Mouse (Mus musculus) erythroblast, embryonic 14.5 days (primary cell): Measurements from ENCODE around the gene Ftsj1. TPM values are rescaled to one million over a fixed set of nuclear protein-coding genes. Genes with fewer than 3 reads are reported as not detected.

ENCODE experiments used
- H3K27me3 ChIP-seq: 2 replicates; pipeline ENCODE4 v1.6.1; 2012; ENCODE audit warnings: inconsistent platforms; ENCODE audit not compliant: control insufficient read depth
- H3K36me3 ChIP-seq: 2 replicates; pipeline ENCODE4 v1.6.1; 2012; ENCODE audit warnings: mild to moderate bottlenecking, inconsistent platforms; ENCODE audit not compliant: control insufficient read depth
- H3K4me1 ChIP-seq: 2 replicates; pipeline ENCODE4 v1.6.1; 2012; ENCODE audit warnings: inconsistent platforms; ENCODE audit not compliant: control insufficient read depth
- H3K4me3 ChIP-seq: replicated peaks from 2 replicates; pipeline ENCODE3; 2012; ENCODE audit warnings: moderate library complexity, mild to moderate bottlenecking, inconsistent platforms
- H3K9me3 ChIP-seq: 2 replicates; pipeline ENCODE4 v1.6.1; 2012; ENCODE audit warnings: low read length, inconsistent platforms, mixed read lengths; ENCODE audit not compliant: control insufficient read depth
- GATA1 ChIP-seq: IDR thresholded peaks from 2 replicates; pipeline ENCODE4 v1.6.1; 2012; ENCODE audit warnings: low read length, inconsistent platforms, mixed read lengths
- TAL1 ChIP-seq: IDR thresholded peaks from 3 replicates; pipeline ENCODE4 v1.6.1; 2012; ENCODE audit warnings: low read length, inconsistent platforms, mixed read lengths
- polyA plus RNA-seq: library from polyadenylated mRNA; stranded (reverse); fragments of >175 nt; gene quantifications from 2 replicates; pipeline ENCODE4 v1.2.3, GENCODE M21; 2012

Ftsj1 gene
- polyA plus RNA-seq, 1 experiment, result 4.6 TPM

DNA sequence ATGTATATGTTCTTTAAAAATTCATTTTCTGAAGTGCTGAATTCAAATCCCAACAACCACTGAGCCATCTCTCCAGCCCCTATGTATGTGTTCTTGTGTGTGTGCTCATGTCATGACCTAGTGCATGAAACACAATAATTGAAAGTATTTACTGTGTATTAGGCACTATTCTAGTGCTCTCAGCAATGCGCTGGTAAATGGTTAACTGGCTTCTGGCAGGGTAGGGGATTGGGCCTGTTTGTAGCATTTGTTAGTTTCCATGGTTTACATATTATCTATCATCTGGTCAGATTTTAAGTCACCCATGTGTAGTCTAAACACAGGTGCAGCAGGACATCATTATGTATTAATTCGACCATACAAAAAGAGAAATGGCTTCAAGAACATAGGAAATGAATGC, 1.5 kb upstream of the Ftsj1 start:
- no peak for TF ChIP-seq TAL1
- TF ChIP-seq GATA1, result no peak
- no peak overlapping the region for H3K4me3 ChIP-seq
- no peaks in the 10 kb centered on the region for H3K27me3 ChIP-seq
- peaks cover 20% of the 10 kb centered on the region for H3K36me3 ChIP-seq
- peaks cover 31% of the 10 kb centered on the region for H3K4me1 ChIP-seq
- H3K9me3 ChIP-seq, result peaks cover 3% of the 10 kb centered on the region

DNA sequence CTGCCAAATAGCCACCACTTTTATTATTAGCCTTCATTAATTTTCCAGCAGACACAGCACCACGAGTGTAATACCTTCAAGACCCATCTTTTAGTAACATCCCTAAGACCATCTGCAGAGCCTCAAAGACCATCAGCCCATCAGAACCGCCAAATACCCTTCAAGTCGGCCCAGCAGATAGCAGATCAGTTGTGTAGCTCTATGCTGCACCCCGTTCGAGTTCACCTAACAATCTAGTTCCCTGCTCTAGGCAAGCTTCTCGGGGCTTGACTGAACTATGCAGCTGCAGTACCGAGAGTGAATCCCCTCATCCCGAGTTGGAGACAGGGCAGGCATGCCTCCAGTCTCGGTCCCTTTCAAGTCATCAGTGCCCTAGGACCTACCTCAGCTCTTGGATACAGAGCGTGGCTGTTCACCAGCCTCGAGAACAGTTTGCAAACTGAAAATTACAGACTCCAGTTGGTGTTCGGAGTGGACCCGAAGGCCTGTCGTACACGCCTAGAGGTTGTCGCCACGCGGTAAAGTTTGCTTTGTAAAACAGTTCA, 345 bp downstream of the Ftsj1 start:
- peak overlapping the region; percentile 92 for H3K4me3 ChIP-seq
- TF ChIP-seq GATA1, result no peak
- TF ChIP-seq TAL1, result no peak

DNA sequence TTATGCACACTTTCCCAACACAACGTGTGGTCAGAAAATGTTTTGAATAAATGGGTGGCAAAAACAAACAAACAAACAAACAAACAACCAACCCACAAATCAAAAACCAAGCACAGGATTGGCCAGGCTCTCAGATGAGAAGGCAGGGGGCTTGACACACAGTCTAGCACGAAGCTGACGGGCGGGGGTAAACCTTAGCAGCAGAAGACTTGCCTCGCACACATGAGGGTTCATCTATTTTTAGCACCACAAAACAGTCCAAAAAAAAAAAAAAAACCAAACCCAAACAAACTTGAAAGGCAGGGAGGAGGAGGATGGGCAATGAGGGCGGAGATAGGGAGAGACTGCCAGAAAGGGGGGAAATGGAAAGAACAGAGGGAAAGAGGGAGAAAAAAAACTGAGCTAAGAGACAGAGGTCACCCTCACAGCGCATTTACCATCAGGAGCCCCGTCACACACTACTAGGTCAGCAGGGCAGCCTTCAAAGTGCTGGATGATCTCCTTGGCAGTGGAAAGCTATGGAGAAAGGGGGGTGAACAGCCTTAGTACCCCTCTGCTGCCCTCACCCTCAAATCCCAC, 3.6 kb downstream of the Ftsj1 start:
- Histone ChIP-seq H3K4me3 (no peak overlapping the region), H3K36me3 (peaks cover 63% of the 10 kb centered on the region), H3K27me3 (no peaks in the 10 kb centered on the region), H3K4me1 (peaks cover 19% of the 10 kb centered on the region), H3K9me3 (peaks cover 4% of the 10 kb centered on the region)
- TF ChIP-seq TAL1 (no peak), GATA1 (no peak)

More for the DNA sequence above, 345 bp downstream of the Ftsj1 start:
- H3K27me3 ChIP-seq, result no peaks in the 10 kb centered on the region
- peaks cover 24% of the 10 kb centered on the region for H3K4me1 ChIP-seq
- peaks cover 3% of the 10 kb centered on the region for H3K9me3 ChIP-seq
- H3K36me3 ChIP-seq, result peaks cover 34% of the 10 kb centered on the region

DNA sequence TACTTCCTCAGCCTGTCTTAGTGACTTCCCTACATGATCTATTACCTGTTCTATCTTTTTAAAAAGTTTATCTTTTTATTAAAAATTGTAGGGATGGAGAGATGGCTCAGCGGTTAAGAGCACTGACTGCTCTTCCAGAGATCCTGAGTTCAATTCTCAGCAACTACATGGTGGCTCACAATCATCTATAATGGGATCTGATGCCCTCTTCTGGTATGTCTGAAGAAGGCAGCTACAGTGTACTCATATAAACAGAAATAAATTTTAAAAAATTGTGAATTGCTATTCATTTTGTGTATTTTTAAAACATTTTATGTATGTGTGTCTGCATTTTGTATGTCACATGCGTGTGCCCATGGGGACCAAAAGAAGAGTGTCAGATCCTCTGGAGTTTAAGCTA, 4.5 kb downstream of the Ftsj1 start:
- H3K4me3 ChIP-seq, result no peak overlapping the region
- TF ChIP-seq TAL1, result no peak
- TF ChIP-seq GATA1, result no peak
- peaks cover 17% of the 10 kb centered on the region for H3K4me1 ChIP-seq
- H3K9me3 ChIP-seq, result peaks cover 4% of the 10 kb centered on the region
- no peaks in the 10 kb centered on the region for H3K27me3 ChIP-seq
- H3K36me3 ChIP-seq, result peaks cover 73% of the 10 kb centered on the region

DNA sequence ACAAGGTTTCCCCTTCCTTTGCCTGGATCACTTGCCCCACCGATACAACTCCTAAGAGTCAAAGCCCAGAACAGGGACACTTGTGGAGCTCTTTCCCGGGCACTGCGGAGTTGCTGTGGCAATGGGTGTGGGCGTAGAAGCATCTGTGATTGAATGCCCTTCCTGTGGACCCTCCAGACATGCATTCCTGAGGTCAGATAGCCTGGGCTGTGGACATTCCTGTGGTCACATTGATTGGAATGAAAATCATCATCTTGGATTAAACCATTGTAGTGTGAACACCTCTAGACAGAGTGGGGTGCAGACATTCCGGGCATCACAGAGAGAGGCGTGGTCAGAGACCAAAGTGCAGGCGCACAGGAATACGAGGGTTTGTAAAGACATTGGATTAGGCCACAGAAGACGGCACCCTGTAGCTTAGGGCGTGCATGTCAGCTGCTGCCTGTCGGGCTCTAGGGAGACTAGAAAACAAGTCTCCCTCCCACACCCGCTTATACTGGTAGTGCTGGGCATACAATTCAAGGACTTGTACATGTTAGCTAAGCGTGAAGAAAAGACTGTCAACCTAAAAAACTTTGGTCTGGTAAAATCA, 13.3 kb downstream of the Ftsj1 start:
- Histone ChIP-seq H3K4me3 (no peak overlapping the region), H3K9me3 (no peaks in the 10 kb centered on the region; the same call in 1 of the 2 replicates), H3K4me1 (peaks cover 5% of the 10 kb centered on the region), H3K36me3 (peaks cover 39% of the 10 kb centered on the region), H3K27me3 (no peaks in the 10 kb centered on the region)
- no peak for TF ChIP-seq TAL1
- TF ChIP-seq GATA1, result no peak

DNA sequence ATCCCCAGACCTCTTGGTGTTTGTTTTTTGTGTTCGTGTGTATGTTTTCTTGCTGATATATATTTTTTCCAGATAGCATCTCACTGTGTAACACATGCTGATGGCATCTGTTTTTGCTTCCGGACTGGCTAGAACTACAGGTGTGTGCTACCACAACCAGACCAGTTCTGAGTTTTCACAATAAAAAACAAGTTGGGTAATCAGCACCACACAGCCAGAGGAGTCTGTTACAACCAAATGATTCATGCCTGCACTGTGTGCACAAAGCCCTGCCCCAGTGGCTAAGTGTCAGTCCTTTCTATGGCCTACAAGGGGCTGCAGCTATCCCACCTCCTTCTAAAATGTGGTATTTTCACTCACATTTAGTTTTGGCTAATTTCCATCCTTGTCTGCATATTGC, 15.5 kb downstream of the Ftsj1 start:
- H3K27me3 ChIP-seq, result no peaks in the 10 kb centered on the region
- H3K4me3 ChIP-seq, result no peak overlapping the region
- peaks cover 17% of the 10 kb centered on the region for H3K4me1 ChIP-seq
- no peaks in the 10 kb centered on the region; the same call in 1 of the 2 replicates for H3K9me3 ChIP-seq
- TF ChIP-seq GATA1 (no peak), TAL1 (no peak)
- H3K36me3 ChIP-seq, result peaks cover 23% of the 10 kb centered on the region

DNA sequence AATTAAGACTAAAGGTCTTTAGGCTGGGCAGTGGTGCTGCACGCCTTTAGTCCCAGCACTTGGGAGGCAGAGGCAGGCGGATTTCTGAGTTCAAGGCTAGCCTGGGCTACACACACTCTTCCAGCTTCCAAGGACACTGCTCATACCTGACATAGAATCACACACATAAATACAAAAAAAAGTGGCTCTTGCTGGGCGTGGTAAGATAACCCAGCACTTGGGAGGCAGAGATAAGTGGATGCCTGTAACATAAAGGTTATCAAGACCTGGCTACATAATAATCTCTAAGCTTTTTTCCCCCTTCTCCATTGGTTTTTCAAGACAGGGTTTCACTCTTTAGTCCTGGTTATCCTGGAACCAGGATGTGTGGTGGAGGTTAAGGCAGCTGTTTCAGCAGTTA, 18.6 kb downstream of the Ftsj1 start:
- Histone ChIP-seq H3K36me3 (no peaks in the 10 kb centered on the region; the same call in 1 of the 2 replicates), H3K4me3 (no peak overlapping the region), H3K4me1 (peaks cover 22% of the 10 kb centered on the region), H3K27me3 (no peaks in the 10 kb centered on the region), H3K9me3 (no peaks in the 10 kb centered on the region)
- TF ChIP-seq GATA1 (no peak), TAL1 (no peak)

DNA sequence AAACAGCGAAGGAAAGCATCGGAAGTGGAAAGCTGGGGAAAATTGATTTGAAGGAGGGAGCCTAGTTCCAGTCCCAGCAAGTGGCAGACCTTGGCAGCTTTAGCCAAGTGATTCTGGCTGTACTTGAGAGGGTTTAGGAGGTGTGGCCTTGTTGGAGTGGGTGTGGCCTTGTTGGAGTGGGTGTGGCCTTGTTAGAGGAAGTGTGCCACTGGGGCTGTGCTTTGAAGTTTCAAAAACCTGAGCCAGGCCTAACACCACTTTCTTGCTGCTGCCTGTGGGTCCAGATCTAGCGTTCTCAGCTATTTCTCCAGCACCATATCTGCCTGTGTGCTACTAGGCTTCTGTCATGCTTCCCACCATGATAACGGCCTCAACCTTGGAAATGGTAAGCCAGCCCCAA, 21.9 kb downstream of the Ftsj1 start:
- no peaks in the 10 kb centered on the region for H3K36me3 ChIP-seq
- H3K4me1 ChIP-seq, result peaks cover 22% of the 10 kb centered on the region
- H3K9me3 ChIP-seq, result no peaks in the 10 kb centered on the region
- no peaks in the 10 kb centered on the region for H3K27me3 ChIP-seq
- TF ChIP-seq TAL1, result no peak
- no peak for TF ChIP-seq GATA1
- H3K4me3 ChIP-seq, result no peak overlapping the region

DNA sequence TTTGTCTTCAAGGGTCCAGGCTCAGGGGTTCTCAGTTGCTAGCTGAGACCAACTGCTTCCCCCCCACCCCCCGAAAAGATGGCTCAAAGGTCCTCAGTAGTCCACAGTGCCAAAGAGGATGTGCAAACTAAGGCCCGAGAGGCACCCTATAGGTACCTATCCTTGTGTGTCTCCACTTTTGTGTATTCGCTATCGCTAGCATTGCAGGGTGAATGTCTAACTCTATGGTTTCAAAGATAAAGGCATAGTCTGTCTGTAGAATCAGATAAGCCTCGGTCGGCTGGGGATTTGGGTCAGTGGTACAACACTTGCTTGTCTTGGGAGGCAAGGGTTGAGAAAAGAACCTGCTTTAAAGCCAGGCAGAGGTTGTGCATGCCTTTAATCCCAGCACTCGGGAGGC, 28.7 kb downstream of the Ftsj1 start:
- TF ChIP-seq GATA1 (no peak), TAL1 (no peak)
- no peak overlapping the region for H3K4me3 ChIP-seq

More for the DNA sequence above, 28.7 kb downstream of the Ftsj1 start:
- Histone ChIP-seq H3K27me3 (peaks cover 12% of the 10 kb centered on the region), H3K9me3 (no peaks in the 10 kb centered on the region), H3K36me3 (no peaks in the 10 kb centered on the region), H3K4me1 (peaks cover 9% of the 10 kb centered on the region)
